Mouse (Mus musculus): ENCODE results near the gene Fgf4.
"Not testable (repeated sequence)": the region's sequence is repeated elsewhere in the genome, so short reads cannot be mapped to it uniquely, and the experiment has no call there.

Gene Fgf4

GRCm38 (mm10) chr7:144867161-144867560, 20.0 kb downstream of the Fgf4 start:
- in situ Hi-C loops (cut with MboI), result no loop called here

- in situ Hi-C loops (cut with MboI), result no loop called here
Observed at GRCm38 (mm10) chr7:144867602-144868001, 20.4 kb downstream of the Fgf4 start.

GRCm38 (mm10) chr7:144872420-144872819, 25.3 kb downstream of the Fgf4 start:
- in situ Hi-C loops (cut with MboI), result no loop called here

GRCm38 (mm10) chr7:144873160-144873559, 26.0 kb downstream of the Fgf4 start:
- in situ Hi-C loops (cut with MboI), result no loop called here

- in situ Hi-C loops (cut with MboI), result no loop called here
Observed at GRCm38 (mm10) chr7:144874226-144874625, 27.1 kb downstream of the Fgf4 start.

GRCm38 (mm10) chr7:144878401-144878800, 31.2 kb downstream of the Fgf4 start:
- in situ Hi-C loops (cut with MboI), result no loop called here

GRCm38 (mm10) chr7:144883106-144883505, 35.9 kb downstream of the Fgf4 start:
- in situ Hi-C loops (cut with MboI), result no loop called here

GRCm38 (mm10) chr7:144887672-144888071, 40.5 kb downstream of the Fgf4 start:
- in situ Hi-C loops (cut with MboI), result no loop called here

- in situ Hi-C loops (cut with MboI), result no loop called here
Observed at GRCm38 (mm10) chr7:144888564-144889299, 41.6 kb downstream of the Fgf4 start.

GRCm38 (mm10) chr7:144890661-144891060, 43.5 kb downstream of the Fgf4 start:
- in situ Hi-C loops (cut with MboI), result not testable (repeated sequence)

- in situ Hi-C loops (cut with MboI), result no loop called here
Observed at GRCm38 (mm10) chr7:144891863-144892262, 44.7 kb downstream of the Fgf4 start.

GRCm38 (mm10) chr7:144892322-144892721, 45.2 kb downstream of the Fgf4 start:
- in situ Hi-C loops (cut with MboI), result no loop called here

GRCm38 (mm10) chr7:144894191-144894590, 47.0 kb downstream of the Fgf4 start:
- in situ Hi-C loops (cut with MboI), result no loop called here

- in situ Hi-C loops (cut with MboI), result no loop called here
Observed at GRCm38 (mm10) chr7:144894706-144895105, 47.5 kb downstream of the Fgf4 start.

- in situ Hi-C loops (cut with MboI), result no loop called here
Observed at GRCm38 (mm10) chr7:144895305-144896111, 48.3 kb downstream of the Fgf4 start.

GRCm38 (mm10) chr7:144896294-144897218, 49.4 kb downstream of the Fgf4 start, which contains the start of gene Fgf15:
TSS of gene Fgf15 (plus strand) at chr7:144896531.
- in situ Hi-C loops (cut with MboI), result no loop called here

GRCm38 (mm10) chr7:144898506-144898905, 51.3 kb downstream of the Fgf4 start:
- in situ Hi-C loops (cut with MboI), result no loop called here

- in situ Hi-C loops (cut with MboI), result not testable (repeated sequence)
Observed at GRCm38 (mm10) chr7:144905514-144905913, 58.3 kb downstream of the Fgf4 start.

GRCm38 (mm10) chr7:144906708-144907397, 59.7 kb downstream of the Fgf4 start:
- in situ Hi-C loops (cut with MboI), result no loop called here

- in situ Hi-C loops (cut with MboI), result no loop called here
Observed at GRCm38 (mm10) chr7:144907793-144908192, 60.6 kb downstream of the Fgf4 start.

- in situ Hi-C loops (cut with MboI), result no loop called here
Observed at GRCm38 (mm10) chr7:144908705-144909104, 61.5 kb downstream of the Fgf4 start.

All from mature B cell (primary cell).